Mouse (Mus musculus) midbrain, embryonic 13.5 days (tissue): ENCODE measurements around the gene Tbcc. TPM values are rescaled to one million over a fixed set of nuclear protein-coding genes. Genes with fewer than 3 reads are reported as not detected.
A peak's percentile ranks its signal among the peaks of the same experiment; 100 is the strongest.

Source experiments
- ATAC-seq: fragments of 200-750 bp; cut with Nextera tagmentation; 2 replicates; pipeline ENCODE4 v1.8.0; 2017; ENCODE audit warnings: mild to moderate bottlenecking, moderate TSS enrichment, moderate library complexity
- H3K27ac ChIP-seq: fragments of 300-500 bp; sonication (generic); 2 replicates; pipeline ENCODE4 v1.5.1; 2015; ENCODE audit warnings: inconsistent platforms, mild to moderate bottlenecking, moderate library complexity
- H3K27me3 ChIP-seq: fragments of 300-500 bp; sonication (generic); 2 replicates; pipeline ENCODE4 v1.6.1; 2015; ENCODE audit warnings: mild to moderate bottlenecking, inconsistent platforms
- H3K36me3 ChIP-seq: fragments of 300-500 bp; sonication (generic); 2 replicates; pipeline ENCODE4 v1.6.1; 2015; ENCODE audit warnings: mild to moderate bottlenecking, inconsistent platforms
- H3K4me1 ChIP-seq: fragments of 300-500 bp; sonication (generic); replicated peaks from 2 replicates; pipeline ENCODE4 v1.6.1; 2015; ENCODE audit warnings: inconsistent platforms
- H3K4me2 ChIP-seq: fragments of 300-500 bp; sonication (generic); replicated peaks from 2 replicates; pipeline ENCODE4 v1.6.1; 2015; ENCODE audit warnings: moderate library complexity, mild to moderate bottlenecking, inconsistent platforms
- H3K4me3 ChIP-seq: fragments of 300-500 bp; sonication (generic); replicated peaks from 2 replicates; pipeline ENCODE4 v1.5.1; 2015; ENCODE audit warnings: mild to moderate bottlenecking, inconsistent platforms
- H3K9ac ChIP-seq: fragments of 300-500 bp; sonication (generic); replicated peaks from 2 replicates; pipeline ENCODE4 v1.6.1; 2015; ENCODE audit warnings: mild to moderate bottlenecking, inconsistent platforms
- H3K9me3 ChIP-seq: fragments of 300-500 bp; sonication (generic); 2 replicates; pipeline ENCODE4 v1.6.1; 2016; ENCODE audit warnings: mild to moderate bottlenecking, inconsistent platforms
- WGBS: fragments of 180-500 bp; shearing (Covaris S2); methylation state at CpG from one replicate; pipeline ENCODE4 v1.1.7; 2015; 5-methylcytosine and 5-hydroxymethylcytosine counted together
- polyA plus RNA-seq: library from polyadenylated mRNA; unstranded; fragments of >200 nt; fragmentation: Nextera tagmentation; extraction: Ambion mirVana; gene quantifications from 2 replicates; pipeline ENCODE4 v1.2.1, GENCODE M21; 2015

Tbcc gene
- polyA plus RNA-seq, 1 experiment from 2014 or later: 68.3 TPM

DNA sequence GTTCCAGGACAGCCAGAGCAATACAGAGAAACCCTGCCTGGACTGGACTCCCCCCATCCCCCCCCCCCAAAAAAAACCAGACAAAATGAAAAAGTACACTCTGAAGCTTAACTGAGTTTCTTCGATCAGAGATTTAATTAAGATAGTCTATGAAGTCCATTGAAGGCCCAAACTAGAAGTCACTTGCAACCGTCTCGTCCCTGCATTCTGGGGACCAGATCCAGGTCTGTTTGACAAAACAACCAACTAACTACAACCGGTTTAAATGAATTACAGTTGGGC is 34.4 kb upstream of the Tbcc start:
- peaks cover 47% of the 10 kb centered on the region for H3K4me1 ChIP-seq
- ATAC-seq: no peak
- 16% methylated on average over 4 of the region's 4 CpGs for WGBS

GRCm38 (mm10) chr17:46856471-46857360 is 33.8 kb upstream of the Tbcc start:
- WGBS: under 1% methylated on average over 87 of the region's 87 CpGs
- no peaks in the 10 kb centered on the region for H3K9me3 ChIP-seq
- ATAC-seq: peak; percentile 28
- H3K27ac ChIP-seq: peak overlapping the region; percentile 100
- H3K27me3 ChIP-seq: no peaks in the 10 kb centered on the region
- H3K9ac ChIP-seq: peak overlapping the region; percentile 100
- no peaks in the 10 kb centered on the region for H3K36me3 ChIP-seq
- H3K4me2 ChIP-seq: peak overlapping the region; percentile 69
- peaks cover 47% of the 10 kb centered on the region for H3K4me1 ChIP-seq
- peak overlapping the region; percentile 95 for H3K4me3 ChIP-seq

More for the DNA sequence above, 34.4 kb upstream of the Tbcc start:
- H3K27me3 ChIP-seq: no peaks in the 10 kb centered on the region
- no peaks in the 10 kb centered on the region for H3K36me3 ChIP-seq
- peak overlapping the region; percentile 95 for H3K4me3 ChIP-seq
- peak overlapping the region; percentile 100 for H3K9ac ChIP-seq
- no peaks in the 10 kb centered on the region for H3K9me3 ChIP-seq
- H3K4me2 ChIP-seq: peak overlapping the region; percentile 69
- peak overlapping the region; percentile 100 for H3K27ac ChIP-seq

DNA sequence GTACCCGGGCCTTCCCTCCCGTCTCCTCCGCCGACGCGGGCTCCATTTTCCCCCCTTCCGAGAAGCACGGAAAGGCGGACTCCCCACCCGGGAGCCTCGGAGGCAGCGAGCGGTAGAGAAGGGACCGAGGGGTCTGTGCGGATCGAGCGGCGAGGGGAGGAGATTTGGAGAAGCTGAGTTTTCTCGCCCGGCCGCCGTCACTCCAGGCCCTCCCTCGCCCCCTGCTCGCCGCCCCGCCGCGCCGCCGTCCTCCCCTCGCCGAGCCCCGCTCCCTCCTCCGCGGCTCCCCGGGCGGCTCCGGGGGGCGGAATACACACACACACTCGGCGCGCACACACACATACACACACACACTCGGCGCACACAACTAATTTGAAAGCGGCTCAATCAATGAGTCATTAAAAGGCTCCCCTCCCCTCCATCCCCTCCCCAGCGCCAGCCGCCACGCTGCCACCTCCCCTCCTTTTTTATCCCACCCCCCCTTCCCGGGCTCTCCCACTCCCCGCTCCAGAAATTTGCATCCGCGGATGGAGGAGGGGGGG is 33.1 kb upstream of the Tbcc start:
- peak overlapping the region; percentile 69 for H3K4me2 ChIP-seq
- H3K27ac ChIP-seq: peak overlapping the region; percentile 100
- ATAC-seq: peak; percentile 85
- H3K9ac ChIP-seq: peak overlapping the region; percentile 100
- peaks cover 47% of the 10 kb centered on the region for H3K4me1 ChIP-seq
- H3K36me3 ChIP-seq: no peaks in the 10 kb centered on the region
- under 1% methylated on average over 38 of the region's 52 CpGs for WGBS
- peak overlapping the region; percentile 95 for H3K4me3 ChIP-seq
- H3K27me3 ChIP-seq: no peaks in the 10 kb centered on the region
- no peaks in the 10 kb centered on the region for H3K9me3 ChIP-seq

DNA sequence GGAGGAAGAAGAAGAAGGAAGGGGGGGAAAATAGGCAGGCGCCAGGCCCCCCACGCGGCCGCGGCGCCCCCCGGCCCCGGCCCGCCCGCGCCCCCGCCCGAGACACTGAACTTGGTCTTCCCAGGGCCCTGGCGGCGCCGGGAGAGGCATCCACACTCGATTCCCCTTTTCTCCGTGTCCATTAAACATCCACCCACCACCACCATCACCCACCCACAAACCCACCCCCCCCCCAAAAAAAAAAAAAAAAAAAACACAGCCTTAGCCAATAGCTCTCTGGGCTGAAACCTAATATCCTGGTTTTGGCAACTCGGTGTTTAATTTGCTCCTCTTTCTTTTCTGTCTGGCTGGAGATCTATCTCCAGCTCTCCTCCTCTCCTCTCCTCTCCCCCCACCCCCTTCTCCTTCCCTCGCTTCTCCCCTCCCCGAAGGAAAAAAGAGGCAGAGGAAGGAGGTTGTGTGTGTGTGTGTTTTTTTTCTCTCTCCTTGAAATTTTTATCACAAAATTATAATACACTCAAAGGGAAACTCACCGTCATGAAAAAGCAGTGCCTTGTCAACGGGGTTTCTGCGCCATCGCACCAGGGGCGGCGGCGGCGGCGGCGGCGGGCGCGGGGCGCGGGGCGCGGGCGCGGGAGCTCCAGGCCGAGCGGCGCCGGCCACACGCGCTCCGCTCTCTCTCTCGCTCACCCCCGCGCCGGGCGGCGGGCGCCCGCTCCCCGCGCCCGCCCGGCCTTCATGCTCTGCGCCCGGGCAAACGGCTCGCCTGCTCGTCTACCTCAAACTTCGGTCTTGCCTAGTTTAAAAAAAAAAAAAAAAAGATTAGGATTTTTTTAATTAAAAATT is 32.4 kb upstream of the Tbcc start, which contains the start of gene Bicral:
Gene Bicral (minus strand): TSS at position 580 of the 846 bp plus-strand sequence.
- peaks cover 42% of the 10 kb centered on the region for H3K4me1 ChIP-seq
- H3K36me3 ChIP-seq: no peaks in the 10 kb centered on the region
- H3K4me2 ChIP-seq: peak within 1 kb of the TSS; percentile 69
- peak; percentile 63 for ATAC-seq
- H3K4me3 ChIP-seq: peak within 1 kb of the TSS; percentile 95
- under 1% methylated on average over 47 of the region's 65 CpGs for WGBS
- H3K9me3 ChIP-seq: no peaks in the 10 kb centered on the region
- no peaks in the 10 kb centered on the region for H3K27me3 ChIP-seq
- peak within 1 kb of the TSS; percentile 100 for H3K27ac ChIP-seq
- H3K9ac ChIP-seq: peak within 1 kb of the TSS; percentile 100

GRCm38 (mm10) chr17:46858749-46859444 is 31.6 kb upstream of the Tbcc start:
- Histone ChIP-seq H3K9ac (peak overlapping the region; percentile 100), H3K9me3 (no peaks in the 10 kb centered on the region), H3K4me1 (peaks cover 36% of the 10 kb centered on the region), H3K4me2 (peak overlapping the region; percentile 69), H3K27ac (peak overlapping the region; percentile 100), H3K4me3 (peak overlapping the region; percentile 95), H3K27me3 (no peaks in the 10 kb centered on the region), H3K36me3 (no peaks in the 10 kb centered on the region)
- no peak for ATAC-seq
- WGBS: 26% methylated on average over 9 of the region's 9 CpGs

- no peak overlapping the region for H3K4me3 ChIP-seq
- no peak for ATAC-seq
- no peak overlapping the region for H3K27ac ChIP-seq
- H3K4me1 ChIP-seq: peaks cover 24% of the 10 kb centered on the region
- H3K9ac ChIP-seq: no peak overlapping the region
- no peak overlapping the region for H3K4me2 ChIP-seq
- no peaks in the 10 kb centered on the region for H3K27me3 ChIP-seq
- no peaks in the 10 kb centered on the region for H3K9me3 ChIP-seq
- WGBS: 76% methylated on average over 4 of the region's 4 CpGs
- no peaks in the 10 kb centered on the region for H3K36me3 ChIP-seq
These were observed 30.4 kb upstream of the Tbcc start for GRCm38 (mm10) chr17:46860120-46860519.

GRCm38 (mm10) chr17:46864566-46865195 is 25.8 kb upstream of the Tbcc start:
- no peak overlapping the region for H3K27ac ChIP-seq
- no peaks in the 10 kb centered on the region for H3K27me3 ChIP-seq
- H3K9me3 ChIP-seq: no peaks in the 10 kb centered on the region
- H3K4me2 ChIP-seq: no peak overlapping the region
- peaks cover 9% of the 10 kb centered on the region; the same call in 1 of the 2 replicates for H3K4me1 ChIP-seq
- no peak for ATAC-seq
- no peak overlapping the region for H3K4me3 ChIP-seq
- WGBS: 84% methylated on average over 7 of the region's 7 CpGs
- H3K36me3 ChIP-seq: no peaks in the 10 kb centered on the region
- no peak overlapping the region for H3K9ac ChIP-seq

DNA sequence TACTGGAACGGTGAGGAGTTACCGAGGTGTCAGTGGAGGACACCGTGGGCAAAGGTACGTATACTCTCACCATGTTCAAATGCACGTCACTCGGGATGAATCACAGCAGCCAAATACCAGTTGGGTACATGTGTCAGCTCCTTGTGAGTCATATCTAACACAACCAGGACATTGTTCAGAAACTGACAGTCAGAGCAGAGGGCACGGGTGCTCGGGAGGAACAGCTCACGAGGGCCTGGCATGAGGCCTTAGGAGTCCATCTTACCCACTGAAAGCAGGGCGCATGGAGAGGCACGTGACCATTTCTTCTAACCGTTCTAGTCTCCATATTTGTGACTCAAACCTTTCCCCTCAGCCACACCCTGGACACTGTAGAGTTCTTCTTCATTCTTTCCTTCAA is 23.6 kb upstream of the Tbcc start:
- Histone ChIP-seq H3K4me2 (no peak overlapping the region), H3K4me1 (no peaks in the 10 kb centered on the region), H3K9ac (no peak overlapping the region), H3K27me3 (no peaks in the 10 kb centered on the region), H3K4me3 (no peak overlapping the region), H3K36me3 (no peaks in the 10 kb centered on the region), H3K9me3 (no peaks in the 10 kb centered on the region), H3K27ac (no peak overlapping the region)
- ATAC-seq: no peak
- WGBS: 95% methylated on average over 12 of the region's 12 CpGs

DNA sequence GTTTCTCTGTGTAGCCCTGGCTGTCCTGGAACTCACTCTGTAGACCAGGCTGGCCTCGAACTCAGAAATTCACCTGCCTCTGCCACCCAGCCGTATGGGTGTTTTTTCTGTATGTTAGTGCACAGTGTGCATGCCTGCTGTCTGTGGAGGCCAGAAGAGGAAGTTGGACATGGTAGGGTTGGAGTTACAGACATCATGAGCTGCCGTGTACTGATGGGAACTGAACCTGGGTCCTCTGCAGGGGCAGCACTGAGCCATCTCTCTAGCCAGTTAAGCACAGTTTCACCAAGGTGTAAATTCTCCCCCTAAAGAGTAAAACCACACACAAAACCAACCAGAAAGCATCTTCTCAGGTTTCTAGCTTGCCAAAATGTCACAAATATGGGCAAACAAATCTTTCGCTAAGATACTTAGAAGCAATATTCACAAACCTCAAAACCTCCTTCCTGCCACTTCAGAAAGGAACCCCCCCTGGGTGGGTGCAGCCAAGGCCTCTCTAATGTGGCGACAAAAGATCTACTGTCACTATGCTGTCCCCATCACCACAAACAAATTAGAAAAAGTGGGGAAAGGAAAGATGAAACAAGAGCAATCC is 20.2 kb upstream of the Tbcc start:
- no peaks in the 10 kb centered on the region for H3K36me3 ChIP-seq
- WGBS: 97% methylated on average over 5 of the region's 5 CpGs
- ATAC-seq: no peak

GRCm38 (mm10) chr17:46870913-46871312 is 19.6 kb upstream of the Tbcc start:
- 67% methylated on average over 1 of the region's 1 CpGs for WGBS
- H3K36me3 ChIP-seq: no peaks in the 10 kb centered on the region
- no peak overlapping the region for H3K9ac ChIP-seq
- H3K9me3 ChIP-seq: no peaks in the 10 kb centered on the region
- no peak overlapping the region for H3K4me2 ChIP-seq
- no peak overlapping the region for H3K27ac ChIP-seq
- peaks cover 7% of the 10 kb centered on the region; the same call in 1 of the 2 replicates for H3K4me1 ChIP-seq
- ATAC-seq: no peak
- no peak overlapping the region for H3K4me3 ChIP-seq
- H3K27me3 ChIP-seq: no peaks in the 10 kb centered on the region

More for the DNA sequence above, 20.2 kb upstream of the Tbcc start:
- H3K4me2 ChIP-seq: no peak overlapping the region
- peaks cover 7% of the 10 kb centered on the region; the same call in 1 of the 2 replicates for H3K4me1 ChIP-seq
- no peak overlapping the region for H3K9ac ChIP-seq
- no peak overlapping the region for H3K27ac ChIP-seq
- H3K9me3 ChIP-seq: no peaks in the 10 kb centered on the region
- H3K4me3 ChIP-seq: no peak overlapping the region
- H3K27me3 ChIP-seq: no peaks in the 10 kb centered on the region

GRCm38 (mm10) chr17:46872806-46873205 is 17.7 kb upstream of the Tbcc start:
- no peaks in the 10 kb centered on the region for H3K27me3 ChIP-seq
- H3K9me3 ChIP-seq: no peaks in the 10 kb centered on the region
- H3K4me3 ChIP-seq: no peak overlapping the region
- H3K4me1 ChIP-seq: peaks cover 10% of the 10 kb centered on the region; the same call in 1 of the 2 replicates
- WGBS: 80% methylated on average over 7 of the region's 7 CpGs
- H3K27ac ChIP-seq: no peak overlapping the region
- H3K9ac ChIP-seq: no peak overlapping the region
- no peak overlapping the region for H3K4me2 ChIP-seq
- H3K36me3 ChIP-seq: no peaks in the 10 kb centered on the region
- no peak for ATAC-seq
